Mouse (Mus musculus) heart, embryonic 11.5 days (tissue): Measurements from ENCODE around the gene Epas1. TPM values are rescaled to one million over a fixed set of nuclear protein-coding genes. Genes with fewer than 3 reads are reported as not detected.

Experiments used
- ATAC-seq: fragments of 200-750 bp; cut with Nextera tagmentation; replicated peaks from 2 replicates; pipeline ENCODE4 v1.8.0; 2017; ENCODE audit warnings: moderate library complexity; ENCODE audit not compliant: insufficient number of reproducible peaks, low FRiP score, low TSS enrichment
- H3K27ac ChIP-seq: fragments of 300-500 bp; sonication (generic); 2 replicates; pipeline ENCODE4 v1.5.1; 2014; ENCODE audit warnings: mild to moderate bottlenecking, low read depth, low read length
- H3K27me3 ChIP-seq: fragments of 300-500 bp; sonication (generic); 2 replicates; pipeline ENCODE4 v1.6.1; 2014; ENCODE audit warnings: mild to moderate bottlenecking, low read length, mixed read lengths; ENCODE audit not compliant: control insufficient read depth, insufficient read depth
- H3K36me3 ChIP-seq: fragments of 300-500 bp; sonication (generic); 2 replicates; pipeline ENCODE4 v1.6.1; 2014; ENCODE audit warnings: mild to moderate bottlenecking, low read length, moderate library complexity, mixed read lengths; ENCODE audit not compliant: control insufficient read depth, insufficient read depth
- H3K4me1 ChIP-seq: fragments of 300-500 bp; sonication (generic); 2 replicates; pipeline ENCODE4 v1.6.1; 2014; ENCODE audit warnings: low read length; ENCODE audit not compliant: control insufficient read depth, insufficient read depth
- H3K4me2 ChIP-seq: fragments of 300-500 bp; sonication (generic); 2 replicates; pipeline ENCODE4 v1.6.1; 2014; ENCODE audit warnings: mild to moderate bottlenecking, moderate library complexity
- H3K4me3 ChIP-seq: fragments of 300-500 bp; sonication (generic); 2 replicates; pipeline ENCODE4 v1.5.1; 2014; ENCODE audit warnings: low read depth, low read length
- H3K9ac ChIP-seq: fragments of 300-500 bp; sonication (generic); 2 replicates; pipeline ENCODE4 v1.6.1; 2014; ENCODE audit warnings: mild to moderate bottlenecking, low read depth, low read length, moderate library complexity
- H3K9me3 ChIP-seq: fragments of 300-500 bp; sonication (generic); replicated peaks from 2 replicates; pipeline ENCODE4 v1.6.1; 2016; ENCODE audit warnings: low read length; ENCODE audit not compliant: control insufficient read depth
- WGBS: fragments of 180-500 bp; shearing (Covaris S2); extraction: QIAGEN DNeasy Blood & Tissue Kit; methylation state at CpG from one replicate; pipeline ENCODE4 v1.1.7; 2014; ENCODE audit not compliant: insufficient replicate concordance; 5-methylcytosine and 5-hydroxymethylcytosine counted together
- polyA plus RNA-seq: library from polyadenylated mRNA; unstranded; fragments of >200 nt; fragmentation: Nextera tagmentation; extraction: Ambion mirVana; gene quantifications from 2 replicates; pipeline ENCODE4 v1.2.1, GENCODE M21; 2014

The Epas1 gene
- polyA plus RNA-seq, 1 experiment from 2014 or later = 11.5 TPM

DNA sequence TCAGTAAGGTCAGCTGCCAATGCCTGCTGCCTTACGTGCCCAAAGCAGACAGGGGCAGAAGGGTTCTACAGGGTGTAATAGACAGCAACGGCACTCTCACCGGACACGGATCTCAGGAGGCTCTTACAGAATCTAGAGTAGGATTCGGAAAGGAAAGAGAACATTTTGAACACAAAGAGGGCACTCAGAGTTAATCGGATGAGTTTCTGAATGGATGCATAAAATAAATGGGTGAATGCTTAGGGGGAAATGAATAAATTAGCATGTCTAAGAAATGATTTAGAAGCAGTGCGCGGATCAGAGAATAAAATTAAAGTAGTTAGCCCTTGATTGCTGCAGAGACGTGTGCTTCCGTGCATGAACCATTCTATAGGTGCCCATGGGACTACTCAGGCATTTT is 126.6 kb downstream of the Epas1 start:
- ATAC-seq = no peak
- 86% methylated on average over 10 of the region's 10 CpGs for WGBS

DNA sequence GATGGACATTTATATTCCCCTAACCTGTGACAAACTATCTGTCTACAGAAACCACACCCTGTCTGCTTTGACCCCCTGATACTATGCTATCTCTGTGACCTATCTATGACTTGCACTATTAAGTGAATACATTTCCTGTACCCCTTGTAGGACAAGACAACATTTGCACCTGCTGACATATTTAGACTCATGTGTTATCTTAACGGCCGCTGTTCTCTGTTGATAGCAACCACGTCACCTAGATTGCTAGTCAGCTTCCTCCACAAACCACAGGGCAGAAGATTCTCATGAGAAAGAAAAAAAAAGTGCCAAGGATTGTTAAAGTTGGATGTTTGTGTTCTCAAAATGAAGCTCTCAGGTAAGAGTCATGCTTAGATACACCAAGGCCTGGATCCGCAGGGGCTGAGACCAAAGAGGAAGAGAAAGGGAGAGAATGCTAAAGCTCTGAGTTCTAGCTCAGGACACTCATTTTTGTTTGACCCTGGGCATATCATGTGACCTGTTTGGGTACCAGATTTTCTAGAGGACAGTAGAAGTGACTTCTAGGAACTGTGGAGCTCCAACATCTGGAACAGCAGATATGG is 127.1 kb downstream of the Epas1 start:
- no peaks in the 10 kb centered on the region for H3K27me3 ChIP-seq
- no peak overlapping the region for H3K9ac ChIP-seq
- H3K9me3 ChIP-seq = no peaks in the 10 kb centered on the region
- H3K4me2 ChIP-seq = no peak overlapping the region
- H3K4me3 ChIP-seq = no peak overlapping the region
- no peak overlapping the region for H3K27ac ChIP-seq
- H3K4me1 ChIP-seq = no peaks in the 10 kb centered on the region
- 57% methylated on average over 4 of the region's 4 CpGs for WGBS
- no peaks in the 10 kb centered on the region for H3K36me3 ChIP-seq
- no peak for ATAC-seq

More for the DNA sequence above, 126.6 kb downstream of the Epas1 start:
- no peaks in the 10 kb centered on the region for H3K9me3 ChIP-seq
- H3K36me3 ChIP-seq = no peaks in the 10 kb centered on the region
- H3K27me3 ChIP-seq = no peaks in the 10 kb centered on the region
- no peak overlapping the region for H3K9ac ChIP-seq
- no peak overlapping the region for H3K4me2 ChIP-seq
- H3K4me1 ChIP-seq = no peaks in the 10 kb centered on the region
- no peak overlapping the region for H3K27ac ChIP-seq
- H3K4me3 ChIP-seq = no peak overlapping the region

Other genes starting within 250 kb of the Epas1 start
- gene Gm10309, start 248.5 kb upstream of the Epas1 start, polyA plus RNA-seq = 0.24 TPM in 1 of 2 replicates, not detected in the other
- not detected in 2 replicates for gene Tmem247, start 163.6 kb downstream of the Epas1 start, polyA plus RNA-seq
- gene Atp6v1e2, start 194.2 kb downstream of the Epas1 start, polyA plus RNA-seq = not detected in 2 replicates
- gene Rhoq, start 209.4 kb downstream of the Epas1 start, polyA plus RNA-seq = 21.9 and 24.7 TPM in 2 replicates